Mouse (Mus musculus) urinary bladder, adult 2 months (tissue): ENCODE measurements around the gene Hspa8. TPM values are rescaled to one million over a fixed set of nuclear protein-coding genes. Genes with fewer than 3 reads are reported as not detected.
"Not testable (repeated sequence)": the region's sequence is repeated elsewhere in the genome, so short reads cannot be mapped to it uniquely, and the experiment has no call there.

Experiments
- DNase-seq: peaks from one replicate; pipeline ENCODE4 v3.0.0; 2022; ENCODE audit warnings: low spot score
- polyA plus RNA-seq: library from polyadenylated mRNA; depleted of rRNA; stranded (reverse); fragments of >200 nt; gene quantifications from 2 replicates; pipeline ENCODE4 v1.2.3, GENCODE M21; 2012

Hspa8 gene
- polyA plus RNA-seq, 1 experiment, result 1,301 TPM

DNA sequence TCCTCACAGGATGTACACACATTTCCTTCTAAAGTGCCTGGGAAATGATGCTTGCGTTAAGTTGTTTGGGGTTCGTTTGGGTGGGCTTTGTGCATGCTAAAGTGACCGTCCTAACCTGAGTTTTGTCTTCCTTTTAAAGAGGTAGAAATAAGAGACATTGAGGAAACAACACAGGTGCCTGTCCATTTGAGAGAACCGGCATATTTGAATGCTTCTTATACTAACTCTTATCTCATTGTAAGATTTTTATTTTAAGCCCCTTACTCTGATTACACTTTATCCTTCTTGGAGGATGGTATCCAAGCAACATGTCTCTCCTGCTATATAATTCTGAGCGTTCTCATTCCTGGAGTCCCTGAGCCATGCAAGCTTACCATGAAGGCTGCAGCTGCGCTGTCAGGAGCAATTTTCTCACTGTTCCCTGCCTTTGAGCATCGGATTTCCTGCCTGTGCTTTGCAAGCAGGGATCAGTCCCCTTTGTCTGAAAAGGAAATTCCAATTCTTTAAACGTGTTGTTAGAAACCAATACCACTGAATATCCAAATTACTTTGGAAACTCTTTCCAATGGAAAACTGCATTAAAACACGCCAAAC is 16.3 kb upstream of the Hspa8 start:
- DNase-seq, result no peak

DNA sequence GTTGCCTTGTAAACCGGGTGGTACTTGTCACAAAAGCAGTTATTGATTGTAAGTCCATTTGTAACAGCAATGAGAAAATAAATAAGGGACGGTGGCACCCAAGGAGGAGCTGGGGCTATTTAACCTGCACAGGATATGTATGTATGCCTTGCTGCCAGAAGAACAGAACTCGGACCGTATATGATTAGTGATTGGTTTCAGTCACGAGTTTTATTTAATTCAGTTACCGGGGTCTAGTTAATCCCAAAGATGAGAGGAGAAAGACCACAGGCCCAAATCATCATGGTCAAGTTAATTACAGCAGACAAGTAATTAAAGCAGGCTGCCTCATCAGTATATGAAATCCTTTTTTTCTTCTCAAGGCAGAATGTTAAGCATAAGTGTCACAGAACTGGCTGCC is 15.3 kb upstream of the Hspa8 start:
- no peak for DNase-seq

DNA sequence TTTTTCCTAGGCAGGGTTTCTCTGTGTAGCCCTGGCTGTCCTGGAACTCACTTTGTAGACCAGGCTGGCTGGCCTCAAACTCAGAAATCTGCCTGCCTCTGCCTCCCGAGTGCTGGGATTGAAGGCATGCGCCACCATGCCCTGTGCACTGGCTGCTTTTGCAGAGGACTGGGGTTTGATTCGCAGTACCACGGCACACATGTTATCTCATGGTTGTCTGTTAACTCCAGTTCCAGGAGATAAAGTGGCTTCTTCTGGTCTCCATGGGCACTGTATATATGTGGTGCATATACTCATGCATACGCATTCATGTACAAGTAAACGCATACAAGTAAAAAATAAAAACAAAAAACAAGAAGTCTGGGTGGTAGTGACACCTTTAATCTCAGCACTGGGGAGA is 14.0 kb upstream of the Hspa8 start:
- not testable (repeated sequence) for DNase-seq

DNA sequence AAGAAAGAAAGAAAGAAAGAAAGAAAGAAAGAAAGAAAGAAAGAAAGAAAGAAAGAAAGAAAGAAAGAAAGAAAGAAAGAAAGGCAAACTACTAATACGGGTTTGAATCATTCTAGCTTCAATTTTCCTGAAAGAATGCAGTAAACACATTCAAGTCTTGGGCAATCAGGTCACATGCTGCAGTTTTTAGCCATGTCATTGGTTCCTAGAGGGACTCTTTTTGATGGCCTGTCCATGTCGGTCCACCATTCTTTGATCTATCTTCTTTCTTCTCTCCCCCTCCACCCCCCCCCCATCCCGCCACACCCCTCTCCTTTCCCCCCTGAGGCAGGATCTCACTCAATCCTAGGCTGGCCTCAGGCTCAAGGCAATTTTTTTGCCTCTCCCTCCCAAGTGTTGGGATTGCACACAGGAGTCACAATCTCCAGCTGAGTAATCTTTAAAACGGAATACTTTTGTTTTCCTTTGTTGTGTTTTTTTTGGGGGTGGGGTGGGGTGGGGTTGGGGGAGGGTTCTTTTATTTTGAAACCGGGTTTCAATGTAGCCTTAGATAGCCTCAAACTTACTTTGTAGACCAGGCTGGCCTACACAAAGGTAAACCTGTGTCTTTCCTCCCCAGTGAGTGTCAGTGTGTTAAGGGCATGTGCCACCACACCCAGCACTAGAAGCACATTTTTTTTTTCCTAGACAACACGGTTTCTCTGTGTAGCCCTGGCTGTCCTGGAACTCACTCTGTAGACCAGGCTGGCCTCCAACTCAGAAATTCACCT is 8.7 kb upstream of the Hspa8 start:
- no peak for DNase-seq

DNA sequence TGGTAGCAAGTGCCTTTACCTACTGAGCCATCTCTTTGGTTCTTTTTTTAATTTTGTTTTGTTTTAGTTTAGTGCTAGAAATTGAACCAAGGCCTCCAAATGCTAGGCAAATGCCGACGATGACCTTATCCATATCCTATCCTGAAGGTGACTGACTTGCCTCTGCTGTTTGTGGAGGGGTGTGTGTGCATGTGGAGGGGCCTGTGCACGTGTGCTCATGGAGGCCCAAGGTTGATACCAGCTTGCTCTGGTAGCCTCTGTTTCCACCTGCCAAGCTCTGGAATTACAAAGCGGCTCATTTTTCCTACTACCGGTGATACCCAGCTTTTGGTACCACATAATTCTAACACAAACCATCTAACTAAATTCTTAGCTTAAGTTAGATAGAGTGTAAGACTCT is 7.2 kb upstream of the Hspa8 start:
- DNase-seq, result no peak

DNA sequence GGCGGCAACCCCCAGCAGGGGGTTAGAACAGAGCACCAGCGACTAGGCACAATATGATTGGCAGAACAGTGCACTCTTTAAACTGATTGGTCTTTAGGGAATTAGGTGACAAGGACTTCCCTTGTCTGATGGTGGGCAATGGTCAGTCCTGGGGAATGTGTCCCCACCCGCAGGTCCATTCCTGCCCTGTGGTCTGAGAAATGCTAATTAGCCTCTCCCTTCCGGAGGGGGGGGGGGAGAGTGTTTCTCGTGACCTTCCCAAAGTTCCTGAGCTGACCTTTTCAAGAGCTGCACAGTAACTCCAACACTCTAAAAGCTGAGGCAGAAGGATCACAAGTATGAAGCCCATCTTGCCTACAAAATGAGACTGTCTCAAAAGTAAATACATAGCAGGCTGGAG is 6.5 kb upstream of the Hspa8 start:
- DNase-seq, result no peak

DNA sequence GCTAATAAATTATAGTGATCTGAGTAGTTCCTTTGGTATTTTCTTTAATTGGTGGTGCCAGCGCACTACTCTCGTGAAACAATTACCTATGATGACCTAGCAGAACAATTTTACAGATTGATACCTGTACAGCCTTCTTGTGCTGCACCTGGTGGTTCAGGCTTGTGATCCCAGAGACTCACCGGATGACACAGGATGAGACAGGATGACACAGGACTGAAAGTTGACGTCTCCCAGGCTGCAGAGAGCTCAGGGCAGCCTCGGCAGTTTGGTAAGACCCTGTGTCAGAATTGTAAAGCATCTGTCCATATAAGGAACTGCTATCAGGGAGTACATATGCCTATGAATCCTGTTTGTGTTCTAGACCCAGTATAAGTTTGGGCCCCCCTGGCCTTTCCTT is 5.9 kb upstream of the Hspa8 start:
- DNase-seq, result no peak

DNA sequence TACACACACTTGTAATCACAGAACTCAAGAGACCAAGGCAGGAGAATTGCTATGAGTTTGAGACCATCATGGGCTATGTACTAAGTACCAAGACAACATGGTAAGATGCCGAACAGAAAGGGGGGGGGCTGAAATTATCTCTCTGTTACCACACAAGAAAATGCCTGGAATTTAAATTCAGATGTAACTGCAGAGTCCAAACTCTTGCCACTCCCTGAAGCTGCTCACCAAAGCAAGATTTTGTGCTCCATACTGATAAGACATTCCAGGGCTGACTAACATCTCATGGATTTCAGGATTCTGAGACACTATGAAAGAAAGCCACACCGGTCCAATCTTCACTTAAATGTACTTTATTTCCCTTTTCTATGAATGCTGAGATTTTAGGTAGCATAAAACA is 5.2 kb upstream of the Hspa8 start:
- DNase-seq, result no peak

DNA sequence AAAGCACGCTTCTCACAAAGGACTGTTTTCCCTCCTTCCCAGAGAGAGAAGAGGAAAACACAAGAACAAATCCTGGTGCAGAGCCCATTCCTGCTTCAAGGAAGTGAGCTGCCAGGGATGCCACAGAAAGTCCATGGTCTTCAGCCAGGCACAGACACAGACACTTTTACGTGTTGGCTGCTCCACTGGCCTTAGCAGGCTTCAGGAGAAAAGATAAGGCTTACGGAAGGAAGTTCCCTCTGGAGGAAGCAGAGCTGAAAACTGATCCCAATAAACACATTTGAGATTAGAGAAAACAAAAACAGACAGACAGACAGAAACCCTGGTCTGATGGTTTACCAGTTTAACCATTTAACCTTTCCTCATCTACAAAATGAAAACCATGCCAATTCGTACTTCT is 4.7 kb upstream of the Hspa8 start:
- DNase-seq, result no peak

DNA sequence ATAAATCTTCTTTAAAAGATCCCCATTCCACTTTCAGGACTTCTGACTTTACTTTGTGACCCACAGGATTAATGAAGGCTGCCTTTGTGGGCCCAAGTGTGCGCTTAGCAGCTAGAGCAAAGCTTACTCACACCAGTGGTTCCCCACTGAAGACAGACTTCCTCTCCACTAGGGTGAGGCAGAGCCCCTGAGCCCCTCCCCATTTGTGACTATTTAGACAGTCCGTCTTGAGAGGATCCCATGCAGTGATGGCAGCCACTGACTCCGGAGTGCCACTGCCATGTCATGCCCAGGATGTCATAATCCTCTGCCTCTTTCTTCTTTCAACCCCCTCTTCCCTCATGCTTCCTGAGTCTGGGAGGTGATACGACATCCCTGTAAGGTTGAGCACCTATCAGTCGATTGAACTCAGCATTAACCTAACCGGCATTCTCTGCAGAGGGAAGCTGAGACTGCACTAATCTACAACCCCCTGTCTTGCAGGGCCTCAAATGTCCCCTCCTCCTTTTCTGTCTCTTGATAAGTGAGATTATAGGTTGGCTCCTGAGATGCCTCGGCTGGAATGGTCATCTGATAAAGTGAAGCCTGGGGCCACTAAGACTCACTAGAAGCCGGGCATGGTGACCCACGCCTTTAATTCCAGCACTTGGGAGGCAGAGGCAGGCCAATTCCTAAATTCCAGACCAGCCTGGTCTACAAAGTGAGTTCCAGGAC is 2.4 kb upstream of the Hspa8 start:
- no peak for DNase-seq

DNA sequence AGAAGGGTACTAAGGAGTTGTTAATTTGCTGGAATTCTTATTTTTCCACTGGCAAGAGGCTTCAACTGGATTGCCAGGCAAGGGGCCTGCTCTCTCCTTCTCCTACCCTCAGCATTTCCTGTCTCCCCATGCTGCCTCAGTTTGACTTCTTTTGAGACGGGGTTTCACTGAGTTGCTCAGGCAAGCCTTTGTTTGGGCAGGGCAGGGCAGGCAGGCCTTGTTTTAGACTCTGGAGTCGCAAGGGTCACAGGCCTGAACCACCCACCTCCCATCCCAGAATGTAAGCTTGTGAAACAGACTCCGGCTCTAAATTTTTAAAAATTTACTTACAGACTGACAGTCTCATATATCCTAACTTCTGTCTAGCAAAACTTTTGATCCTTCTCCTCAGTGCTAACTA is 1.7 kb upstream of the Hspa8 start:
- DNase-seq, result no peak

DNA sequence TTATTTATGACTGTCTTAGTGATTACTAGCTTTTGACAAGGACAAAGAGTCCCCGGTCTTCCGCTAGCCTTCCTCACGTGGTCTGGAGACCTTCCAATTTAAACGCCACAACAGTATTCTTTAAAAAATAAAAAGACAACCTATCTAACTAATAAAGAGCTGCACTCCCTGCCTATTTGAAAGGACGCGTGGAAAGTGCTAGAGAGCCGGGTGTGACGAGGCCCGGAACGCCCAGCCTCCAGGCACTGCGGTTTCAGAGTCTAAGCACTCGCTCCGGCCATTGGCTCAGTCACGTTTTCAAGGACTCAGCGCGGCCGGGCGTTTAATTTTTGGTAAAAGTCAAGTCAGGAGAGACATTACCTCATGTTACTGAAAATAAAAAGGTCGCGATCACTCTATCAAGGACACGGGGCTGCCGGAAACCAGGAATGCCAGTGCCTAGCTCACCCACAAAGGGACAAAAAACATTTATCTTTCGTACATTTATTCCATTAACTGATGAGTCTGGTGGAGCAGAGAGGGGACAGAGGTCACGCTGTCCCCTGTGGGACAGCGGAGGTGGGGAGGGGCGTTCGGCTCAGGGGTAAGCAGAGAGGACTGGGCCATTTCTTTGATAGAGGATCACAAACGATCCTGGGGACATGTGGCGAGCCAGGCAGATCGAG is 815 bp upstream of the Hspa8 start:
- DNase-seq, result peak; percentile 66

DNA sequence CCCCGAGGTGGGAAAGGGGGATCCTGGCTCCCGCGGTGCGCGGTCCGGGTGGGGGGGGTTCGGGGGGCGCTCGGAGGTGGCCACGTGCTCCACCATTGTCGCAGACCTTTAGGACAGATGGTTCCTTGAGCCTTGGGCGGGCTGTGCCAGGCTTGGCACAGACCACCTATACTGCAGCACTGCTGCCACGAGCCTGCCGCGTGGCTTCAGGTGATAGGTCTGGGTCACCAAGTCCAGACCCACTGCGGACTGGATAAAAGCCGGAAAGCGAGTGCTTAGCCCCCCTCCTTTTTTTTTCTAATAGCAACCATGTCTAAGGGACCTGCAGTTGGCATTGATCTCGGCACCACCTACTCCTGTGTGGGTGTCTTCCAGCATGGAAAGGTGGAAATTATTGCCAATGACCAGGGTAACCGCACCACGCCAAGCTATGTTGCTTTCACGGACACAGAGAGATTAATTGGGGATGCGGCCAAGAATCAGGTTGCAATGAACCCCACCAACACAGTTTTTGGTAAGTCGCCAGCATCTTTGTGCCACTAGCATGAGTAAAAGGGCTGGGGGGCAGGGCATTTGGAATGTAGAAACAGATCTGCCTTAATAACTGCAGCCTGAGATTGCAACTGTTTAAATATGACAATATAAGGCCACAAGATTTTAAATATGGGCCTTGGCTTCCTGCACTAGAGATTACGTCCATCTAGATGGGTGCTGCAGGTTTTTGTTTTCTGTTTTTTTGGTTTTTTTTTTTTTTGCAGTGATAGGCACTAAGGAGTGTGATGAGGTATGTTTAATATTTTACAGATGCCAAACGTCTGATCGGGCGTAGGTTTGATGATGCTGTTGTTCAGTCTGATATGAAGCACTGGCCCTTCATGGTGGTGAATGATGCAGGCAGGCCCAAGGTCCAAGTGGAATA is 1.1 kb downstream of the Hspa8 start:
- not testable (repeated sequence) for DNase-seq

DNA sequence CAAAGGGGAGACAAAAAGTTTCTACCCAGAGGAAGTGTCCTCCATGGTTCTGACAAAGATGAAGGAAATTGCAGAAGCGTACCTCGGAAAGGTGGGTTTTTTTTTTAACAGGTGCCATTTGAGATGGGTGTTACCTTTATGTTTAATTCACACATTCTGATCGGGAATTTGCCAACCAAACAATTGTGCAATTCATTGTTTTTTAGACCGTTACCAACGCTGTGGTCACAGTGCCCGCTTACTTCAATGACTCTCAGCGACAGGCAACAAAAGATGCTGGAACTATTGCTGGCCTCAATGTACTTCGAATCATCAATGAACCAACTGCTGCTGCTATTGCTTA is 1.7 kb downstream of the Hspa8 start:
- not testable (repeated sequence) for DNase-seq

DNA sequence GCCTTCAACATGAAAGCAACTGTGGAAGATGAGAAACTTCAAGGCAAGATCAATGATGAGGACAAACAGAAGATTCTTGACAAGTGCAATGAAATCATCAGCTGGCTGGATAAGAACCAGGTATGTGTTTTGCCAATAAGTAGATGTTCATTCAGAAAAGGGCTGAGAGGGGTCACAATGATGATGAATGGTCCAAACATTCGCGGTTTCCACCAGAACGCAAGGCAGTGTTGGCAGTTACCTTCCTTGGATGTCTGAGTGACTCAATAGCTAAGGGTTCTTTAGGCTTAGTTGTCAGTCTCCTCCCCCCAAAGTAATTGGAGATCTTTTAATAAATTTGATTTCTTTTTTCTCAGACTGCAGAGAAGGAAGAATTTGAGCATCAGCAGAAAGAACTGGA is 3.8 kb downstream of the Hspa8 start:
- DNase-seq, result not testable (repeated sequence)

DNA sequence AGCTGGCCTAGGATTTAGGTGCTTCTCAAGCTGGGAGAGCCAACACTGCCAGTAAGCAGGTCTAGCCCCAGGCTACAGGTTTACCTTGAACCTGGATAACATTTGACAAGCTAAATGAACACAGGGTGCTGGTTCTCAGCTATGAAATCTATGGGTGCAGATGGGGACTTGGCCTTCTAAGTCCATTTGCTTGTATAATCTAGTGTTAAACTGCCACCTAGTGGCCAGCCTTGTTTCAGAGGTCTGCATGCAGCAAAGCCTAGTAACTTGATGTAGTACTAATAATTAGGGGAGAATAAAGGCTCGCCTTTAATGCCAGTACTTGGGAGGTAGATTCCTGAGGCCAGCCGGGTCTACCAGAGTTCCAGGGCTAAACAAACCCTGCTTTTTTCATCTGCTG is 4.5 kb downstream of the Hspa8 start:
- no peak for DNase-seq

DNA sequence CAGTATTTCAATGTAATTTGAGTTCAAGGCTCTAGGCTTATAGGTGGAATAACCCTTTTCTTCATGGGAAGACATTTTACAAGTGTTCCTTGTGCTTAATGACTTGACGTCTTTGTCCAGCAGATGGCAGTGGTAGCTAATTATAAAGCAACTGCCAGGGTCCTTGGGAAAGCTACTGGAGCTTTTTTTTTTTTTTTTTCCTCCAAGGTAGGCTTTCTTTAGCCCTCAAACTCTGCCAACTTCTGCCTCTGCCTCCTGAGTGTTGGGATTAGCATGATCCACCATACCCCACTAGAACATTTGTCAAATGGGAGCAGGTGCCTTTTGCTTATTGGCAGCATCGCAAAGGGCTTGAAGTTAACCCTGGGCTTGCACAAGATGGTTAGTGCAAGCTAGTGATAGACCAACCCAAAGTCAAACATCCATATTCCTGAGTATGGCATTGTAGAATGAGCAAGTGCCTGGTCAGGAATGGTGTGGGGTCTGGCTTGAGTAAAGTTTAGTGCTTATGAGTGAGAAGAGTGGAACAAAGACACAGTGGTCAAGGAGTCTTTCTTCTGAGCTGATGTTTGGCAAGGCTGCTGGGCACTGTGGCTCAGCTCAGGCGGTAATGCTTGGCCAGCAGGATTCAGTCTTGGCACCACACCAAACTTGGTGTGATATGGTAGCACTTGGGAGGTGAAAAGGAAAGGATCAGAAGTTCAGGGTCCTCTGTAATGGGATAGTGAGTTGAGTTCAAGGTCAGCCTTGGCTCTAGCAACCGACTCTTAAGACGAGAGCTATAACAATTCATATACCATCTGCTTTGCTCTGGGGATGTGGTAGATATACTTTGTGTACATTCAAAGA is 5.9 kb downstream of the Hspa8 start:
- DNase-seq, result no peak

DNA sequence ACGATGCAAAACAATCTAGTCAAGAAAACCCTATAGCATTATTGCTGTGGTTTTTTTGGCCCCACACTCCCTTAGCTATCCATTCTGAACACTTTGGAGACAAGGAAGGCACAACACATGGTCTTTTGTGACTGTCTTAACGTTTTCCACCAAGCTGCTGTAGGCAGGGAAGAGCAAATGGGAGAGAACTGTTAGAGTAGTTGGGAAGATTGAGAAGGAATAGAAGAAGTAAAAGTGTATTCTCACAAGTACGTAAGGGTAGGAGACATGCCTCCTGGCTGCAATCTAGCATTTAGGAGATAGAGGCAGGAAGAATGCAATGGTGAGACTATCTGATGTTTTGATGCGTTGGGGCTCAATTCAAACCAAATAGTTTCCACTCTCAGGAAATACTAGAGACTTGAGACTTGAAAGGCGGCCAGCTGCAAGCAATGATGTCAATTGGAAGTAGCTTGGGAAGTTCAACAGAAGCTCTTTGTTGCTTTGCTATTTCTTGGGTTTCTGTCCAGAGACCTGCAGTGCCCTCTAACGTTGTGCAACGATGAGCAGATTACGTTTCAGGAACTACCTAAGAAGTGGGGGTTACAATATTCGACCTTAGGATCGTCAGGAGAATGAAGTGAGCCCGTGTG is 6.6 kb downstream of the Hspa8 start:
- DNase-seq, result no peak

DNA sequence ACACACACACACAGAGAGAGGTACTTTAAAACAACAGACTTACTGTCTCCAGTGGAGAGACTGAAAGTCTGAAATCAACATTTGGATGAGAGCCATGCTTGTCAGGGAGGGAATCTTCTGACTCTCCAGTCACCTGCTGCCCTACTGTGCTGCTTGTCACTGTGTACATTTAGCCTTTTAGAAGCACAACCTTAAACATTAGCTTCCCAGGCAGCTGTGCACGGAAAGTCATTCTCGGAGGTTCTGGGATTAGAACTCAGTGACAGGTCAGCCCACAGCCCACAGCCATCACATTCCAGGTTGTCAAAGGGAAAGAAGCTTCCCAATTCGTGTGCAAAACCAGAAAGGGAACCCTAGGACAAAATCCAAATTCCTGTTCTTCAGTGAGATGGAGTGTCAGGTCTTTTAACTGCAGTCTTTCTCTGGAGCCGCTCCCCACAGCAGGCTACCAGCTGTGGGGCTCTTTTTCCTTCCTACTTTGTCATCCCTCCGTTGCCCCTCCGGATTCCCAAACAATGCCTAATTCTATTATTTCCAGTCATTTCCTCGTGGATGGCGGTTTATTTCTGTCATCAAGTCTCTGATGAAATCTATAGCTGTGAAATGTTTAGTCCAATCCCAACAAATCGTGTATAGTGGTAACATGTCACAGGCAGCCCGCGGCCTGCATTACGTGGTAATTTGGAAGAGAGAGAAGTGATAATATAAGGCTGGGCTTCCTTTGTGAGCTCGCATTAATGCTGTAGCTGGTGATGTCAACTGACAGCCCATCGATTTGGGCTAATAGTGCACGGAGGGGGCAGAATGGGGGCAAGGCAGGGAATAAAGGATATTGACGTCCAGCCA is 7.5 kb downstream of the Hspa8 start:
- no peak for DNase-seq
